Mouse (Mus musculus): ENCODE results near the gene Bysl.

DNA sequence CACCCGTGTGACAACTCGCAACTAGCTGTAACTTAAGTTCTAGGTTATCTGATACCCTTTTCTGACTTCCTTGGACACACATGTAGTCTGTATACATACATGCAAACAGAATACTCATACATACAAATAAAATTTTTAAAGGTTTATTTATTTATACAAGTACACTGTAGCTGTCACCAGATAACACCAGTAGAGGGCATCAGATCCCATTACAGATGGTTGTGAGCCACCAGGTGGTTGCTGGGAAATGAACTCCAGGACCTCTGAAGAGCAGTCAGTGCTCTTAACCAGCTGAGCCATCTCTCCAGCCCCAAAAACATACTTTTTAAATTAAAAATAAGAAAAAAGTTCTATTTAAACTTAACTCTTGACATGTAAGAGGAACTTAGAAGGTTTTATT, 31.7 kb upstream of the Bysl start:
- peak; percentile 27 for TF ChIP-seq CTCF (IDR thresholded peaks at IDR 0.05; ENCODE audit: low read depth, low read length)
- TF ChIP-seq POLR2A (IDR thresholded peaks at IDR 0.05; ENCODE audit: insufficient read depth, low read length), result no peak

Measured in ES-Bruce4 (cell line).